Mouse (Mus musculus) neural tube, embryonic 12.5 days (tissue): ENCODE data around the gene Syt16. TPM values are rescaled to one million over a fixed set of nuclear protein-coding genes. Genes with fewer than 3 reads are reported as not detected.

Source experiments
- ATAC-seq: fragments of 200-750 bp; cut with Nextera tagmentation; 2 replicates; pipeline ENCODE4 v1.8.0; 2017; ENCODE audit warnings: low read depth, mild to moderate bottlenecking, moderate TSS enrichment, moderate library complexity; ENCODE audit not compliant: low FRiP score
- H3K27ac ChIP-seq: fragments of 300-500 bp; sonication (generic); 2 replicates; pipeline ENCODE4 v1.5.1; 2016
- H3K27me3 ChIP-seq: fragments of 300-500 bp; sonication (generic); replicated peaks from 2 replicates; pipeline ENCODE4 v1.6.1; 2016; ENCODE audit warnings: mild to moderate bottlenecking
- H3K36me3 ChIP-seq: fragments of 300-500 bp; sonication (generic); 2 replicates; pipeline ENCODE4 v1.6.1; 2016; ENCODE audit warnings: mild to moderate bottlenecking
- H3K4me1 ChIP-seq: fragments of 300-500 bp; sonication (generic); 2 replicates; pipeline ENCODE4 v1.6.1; 2016
- H3K4me2 ChIP-seq: fragments of 300-500 bp; sonication (generic); replicated peaks from 2 replicates; pipeline ENCODE4 v1.6.1; 2016; ENCODE audit warnings: mild to moderate bottlenecking
- H3K4me3 ChIP-seq: fragments of 300-500 bp; sonication (generic); 2 replicates; pipeline ENCODE4 v1.5.1; 2016
- H3K9ac ChIP-seq: fragments of 300-500 bp; sonication (generic); 2 replicates; pipeline ENCODE4 v1.6.1; 2016; ENCODE audit warnings: mild to moderate bottlenecking
- H3K9me3 ChIP-seq: fragments of 300-500 bp; sonication (generic); 2 replicates; pipeline ENCODE4 v1.6.1; 2016; ENCODE audit warnings: mild to moderate bottlenecking
- WGBS: fragments of 180-500 bp; shearing (Covaris S2); methylation state at CpG from one replicate; pipeline ENCODE4 v1.1.7; 2016; 5-methylcytosine and 5-hydroxymethylcytosine counted together
- polyA plus RNA-seq: library from polyadenylated mRNA; unstranded; fragments of >200 nt; fragmentation: Nextera tagmentation; extraction: Ambion mirVana; gene quantifications from 2 replicates; pipeline ENCODE4 v1.2.1, GENCODE M21; 2016

Gene Syt16
- polyA plus RNA-seq, 1 experiment from 2014 or later: 19.6 TPM

GRCm38 (mm10) chr12:74084389-74084788, 86.9 kb downstream of the Syt16 start:
- WGBS: 94% methylated on average over 5 of the region's 5 CpGs
- Histone ChIP-seq H3K9me3 (no peaks in the 10 kb centered on the region), H3K4me2 (no peak overlapping the region), H3K4me1 (no peaks in the 10 kb centered on the region), H3K4me3 (no peak overlapping the region), H3K27ac (no peak overlapping the region), H3K36me3 (no peaks in the 10 kb centered on the region), H3K27me3 (no peaks in the 10 kb centered on the region), H3K9ac (no peak overlapping the region)
- no peak for ATAC-seq

- Histone ChIP-seq H3K27me3 (no peaks in the 10 kb centered on the region), H3K9ac (no peak overlapping the region), H3K4me1 (no peaks in the 10 kb centered on the region), H3K4me3 (no peak overlapping the region), H3K4me2 (no peak overlapping the region), H3K9me3 (no peaks in the 10 kb centered on the region), H3K36me3 (no peaks in the 10 kb centered on the region), H3K27ac (no peak overlapping the region)
- 53% methylated on average over 8 of the region's 8 CpGs for WGBS
- no peak for ATAC-seq
Observed at GRCm38 (mm10) chr12:74087086-74087485, 89.6 kb downstream of the Syt16 start.

- Histone ChIP-seq H3K4me1 (no peaks in the 10 kb centered on the region), H3K4me3 (no peak overlapping the region), H3K4me2 (no peak overlapping the region), H3K27ac (no peak overlapping the region), H3K36me3 (no peaks in the 10 kb centered on the region), H3K9ac (no peak overlapping the region), H3K9me3 (no peaks in the 10 kb centered on the region), H3K27me3 (no peaks in the 10 kb centered on the region)
- no peak for ATAC-seq
- WGBS: 93% methylated on average over 1 of the region's 1 CpGs
Observed at GRCm38 (mm10) chr12:74089342-74090131, 92.1 kb downstream of the Syt16 start.

- no peaks in the 10 kb centered on the region for H3K27me3 ChIP-seq
- WGBS: 85% methylated on average over 5 of the region's 5 CpGs
- ATAC-seq: no peak
Observed at GRCm38 (mm10) chr12:74092546-74092945, 95.1 kb downstream of the Syt16 start.

GRCm38 (mm10) chr12:74093110-74093509, 95.6 kb downstream of the Syt16 start:
- H3K27me3 ChIP-seq: no peaks in the 10 kb centered on the region
- ATAC-seq: no peak
- H3K27ac ChIP-seq: no peak overlapping the region
- no peak overlapping the region for H3K4me3 ChIP-seq
- H3K4me1 ChIP-seq: no peaks in the 10 kb centered on the region
- WGBS: 90% methylated on average over 8 of the region's 8 CpGs
- no peak overlapping the region for H3K9ac ChIP-seq
- H3K36me3 ChIP-seq: no peaks in the 10 kb centered on the region
- H3K4me2 ChIP-seq: no peak overlapping the region
- H3K9me3 ChIP-seq: no peaks in the 10 kb centered on the region

More at GRCm38 (mm10) chr12:74092546-74092945, 95.1 kb downstream of the Syt16 start:
- no peak overlapping the region for H3K4me3 ChIP-seq
- no peak overlapping the region for H3K9ac ChIP-seq
- no peak overlapping the region for H3K4me2 ChIP-seq
- no peaks in the 10 kb centered on the region for H3K9me3 ChIP-seq
- H3K27ac ChIP-seq: no peak overlapping the region
- no peaks in the 10 kb centered on the region for H3K4me1 ChIP-seq
- no peaks in the 10 kb centered on the region for H3K36me3 ChIP-seq

GRCm38 (mm10) chr12:74094701-74095100, 97.2 kb downstream of the Syt16 start:
- Histone ChIP-seq H3K27ac (no peak overlapping the region), H3K36me3 (no peaks in the 10 kb centered on the region), H3K4me3 (no peak overlapping the region), H3K27me3 (no peaks in the 10 kb centered on the region), H3K4me1 (0 out of 2 replicates have a peak, but pooled peaks cover 11% of the 10 kb centered on the region), H3K9me3 (no peaks in the 10 kb centered on the region), H3K9ac (no peak overlapping the region), H3K4me2 (no peak overlapping the region)
- WGBS: 85% methylated on average over 5 of the region's 5 CpGs
- ATAC-seq: no peak

GRCm38 (mm10) chr12:74098572-74099290, 101.3 kb downstream of the Syt16 start:
- H3K36me3 ChIP-seq: no peaks in the 10 kb centered on the region
- H3K4me3 ChIP-seq: no peak overlapping the region
- no peaks in the 10 kb centered on the region for H3K27me3 ChIP-seq
- no peak overlapping the region for H3K9ac ChIP-seq
- 45% methylated on average over 8 of the region's 8 CpGs for WGBS
- H3K4me2 ChIP-seq: no peak overlapping the region
- 0 out of 2 replicates have a peak, but pooled peaks cover 11% of the 10 kb centered on the region for H3K4me1 ChIP-seq
- H3K27ac ChIP-seq: no peak overlapping the region
- peak; percentile 70 for ATAC-seq
- H3K9me3 ChIP-seq: no peaks in the 10 kb centered on the region

- no peak overlapping the region for H3K27ac ChIP-seq
- H3K9ac ChIP-seq: no peak overlapping the region
- no peak overlapping the region for H3K4me3 ChIP-seq
- H3K36me3 ChIP-seq: no peaks in the 10 kb centered on the region
- H3K4me2 ChIP-seq: no peak overlapping the region
- H3K4me1 ChIP-seq: no peaks in the 10 kb centered on the region
- H3K9me3 ChIP-seq: no peaks in the 10 kb centered on the region
- 81% methylated on average over 6 of the region's 6 CpGs for WGBS
- H3K27me3 ChIP-seq: no peaks in the 10 kb centered on the region
- no peak for ATAC-seq
Observed at GRCm38 (mm10) chr12:74105811-74106513, 108.5 kb downstream of the Syt16 start.

- H3K4me2 ChIP-seq: no peak overlapping the region
- H3K4me1 ChIP-seq: no peaks in the 10 kb centered on the region
- H3K36me3 ChIP-seq: no peaks in the 10 kb centered on the region
- H3K9ac ChIP-seq: no peak overlapping the region
- no peak overlapping the region for H3K27ac ChIP-seq
- H3K27me3 ChIP-seq: no peaks in the 10 kb centered on the region
- ATAC-seq: no peak
- no peak overlapping the region for H3K4me3 ChIP-seq
- H3K9me3 ChIP-seq: no peaks in the 10 kb centered on the region
- 79% methylated on average over 4 of the region's 4 CpGs for WGBS
Observed at GRCm38 (mm10) chr12:74108663-74109081, 111.2 kb downstream of the Syt16 start.

GRCm38 (mm10) chr12:74109462-74110068, 112.1 kb downstream of the Syt16 start:
- no peaks in the 10 kb centered on the region for H3K27me3 ChIP-seq
- H3K4me2 ChIP-seq: no peak overlapping the region
- H3K9me3 ChIP-seq: no peaks in the 10 kb centered on the region
- H3K9ac ChIP-seq: no peak overlapping the region
- H3K4me3 ChIP-seq: no peak overlapping the region
- ATAC-seq: no peak
- H3K27ac ChIP-seq: no peak overlapping the region
- no peaks in the 10 kb centered on the region for H3K36me3 ChIP-seq
- H3K4me1 ChIP-seq: no peaks in the 10 kb centered on the region
- 55% methylated on average over 10 of the region's 10 CpGs for WGBS

- Histone ChIP-seq H3K4me3 (no peak overlapping the region), H3K4me1 (no peaks in the 10 kb centered on the region), H3K36me3 (no peaks in the 10 kb centered on the region), H3K9me3 (0 out of 2 replicates have a peak, but pooled peaks cover 4% of the 10 kb centered on the region), H3K27me3 (no peaks in the 10 kb centered on the region), H3K9ac (no peak overlapping the region), H3K27ac (no peak overlapping the region), H3K4me2 (no peak overlapping the region)
- 79% methylated on average over 6 of the region's 6 CpGs for WGBS
- ATAC-seq: no peak
Observed at GRCm38 (mm10) chr12:74116825-74117224, 119.4 kb downstream of the Syt16 start.

- Histone ChIP-seq H3K4me1 (no peaks in the 10 kb centered on the region), H3K27ac (no peak overlapping the region), H3K9ac (no peak overlapping the region), H3K4me2 (no peak overlapping the region), H3K9me3 (peaks cover 15% of the 10 kb centered on the region), H3K4me3 (no peak overlapping the region), H3K36me3 (no peaks in the 10 kb centered on the region), H3K27me3 (no peaks in the 10 kb centered on the region)
- ATAC-seq: no peak
- 85% methylated on average over 12 of the region's 12 CpGs for WGBS
Observed at GRCm38 (mm10) chr12:74125796-74126195, 128.3 kb downstream of the Syt16 start.
